Mouse (Mus musculus) embryonic fibroblast, embryonic 13.5 days (primary cell): ENCODE measurements around the gene Gfm1.

Experiments used
- CTCF ChIP-seq: IDR thresholded peaks from 2 replicates; pipeline ENCODE4 v1.5.1; 2011; ENCODE audit warnings: mild to moderate bottlenecking, control low read depth, low read length, moderate library complexity, borderline replicate concordance; ENCODE audit not compliant: insufficient read depth
- POLR2A ChIP-seq: IDR thresholded peaks from 2 replicates; pipeline ENCODE4 v1.6.1; 2011; ENCODE audit warnings: low read depth, mild to moderate bottlenecking, control low read depth, low read length, moderate library complexity

DNA sequence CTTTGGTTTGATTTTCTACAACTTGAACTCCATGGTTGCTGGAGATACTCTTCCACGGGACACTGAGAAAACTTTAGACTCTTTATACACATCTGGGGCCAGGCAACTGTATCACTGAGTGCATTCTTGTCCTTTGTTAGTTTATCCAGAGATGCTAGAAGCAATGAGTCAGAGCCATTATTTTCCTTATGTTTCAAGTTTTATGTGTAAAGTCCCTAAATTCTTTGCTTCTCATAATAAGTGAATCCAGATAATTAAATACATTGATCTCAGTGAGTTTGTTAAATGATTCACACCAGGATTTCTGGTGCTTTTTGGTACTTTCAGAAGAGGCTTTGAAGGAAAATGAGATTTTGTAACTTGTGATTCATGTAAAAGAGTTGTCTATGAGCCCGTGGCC lies 75.4 kb downstream of the Gfm1 start:
- TF ChIP-seq CTCF (no peak), POLR2A (no peak)
